Mouse (Mus musculus): ENCODE measurements around the gene Wsb1.

GRCm38 (mm10) chr11:79264376-79264775 is 9.9 kb upstream of the Wsb1 start:
- TF ChIP-seq POLR2A (IDR thresholded peaks at IDR 0.05; ENCODE audit: low read depth, low read length) (no peak), CTCF (IDR thresholded peaks at IDR 0.05; ENCODE audit: extremely low read depth, insufficient read length, insufficient replicate concordance, low read depth, low read length) (no peak)
